Mouse (Mus musculus): Measurements from ENCODE around the gene Tuba4a.

DNA sequence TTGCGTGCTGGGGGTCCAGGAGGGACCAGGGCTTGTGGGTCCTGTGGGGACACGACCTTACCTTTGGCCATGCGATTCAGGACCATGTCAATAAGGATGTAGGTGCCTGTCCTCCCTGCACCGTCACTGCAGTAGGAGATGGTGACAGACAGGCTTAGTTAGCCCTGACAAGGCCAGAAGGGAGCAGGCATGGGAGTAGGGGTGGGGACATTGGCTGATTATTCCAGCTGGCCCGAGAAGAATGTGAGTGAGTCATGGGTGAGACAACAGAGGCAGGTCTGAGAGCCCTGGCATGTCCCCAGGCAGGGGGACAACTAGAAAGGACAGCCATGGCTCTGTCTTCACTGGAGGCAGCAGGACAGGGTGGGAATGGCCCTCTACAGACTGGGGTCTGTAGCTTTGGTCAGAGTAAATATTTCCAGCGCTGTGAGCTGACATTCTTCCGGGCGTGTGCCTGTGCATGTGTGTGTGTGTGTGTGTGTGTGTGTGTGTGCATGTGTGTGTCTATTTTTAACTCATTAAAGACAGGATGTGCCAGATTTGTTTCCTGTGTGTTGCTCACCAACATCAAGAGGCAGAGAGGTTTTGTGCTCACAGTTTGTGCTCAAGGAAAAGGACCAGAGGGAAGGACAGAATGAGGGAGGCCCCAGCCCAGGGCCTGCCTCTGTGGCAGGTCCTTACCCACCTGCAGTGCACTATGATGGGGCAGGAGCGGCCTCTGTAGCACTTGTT lies 28.5 kb upstream of the Tuba4a start:
- TF ChIP-seq CTCF (conservative IDR thresholded peaks at IDR 0.05; ENCODE audit: low read length) (no peak), NANOG (IDR thresholded peaks at IDR 0.05; ENCODE audit: borderline replicate concordance, low read length) (no peak), POU5F1 (IDR thresholded peaks at IDR 0.05; ENCODE audit: borderline replicate concordance, low read length) (no peak)

Measured in E14TG2a.4 (cell line).